Mouse (Mus musculus) heart, embryonic 11.5 days (tissue): ENCODE data around the gene Fgf13. TPM values are rescaled to one million over a fixed set of nuclear protein-coding genes. Genes with fewer than 3 reads are reported as not detected.

ENCODE experiments used
- ATAC-seq: fragments of 200-750 bp; cut with Nextera tagmentation; replicated peaks from 2 replicates; pipeline ENCODE4 v1.8.0; 2017; ENCODE audit warnings: moderate library complexity; ENCODE audit not compliant: insufficient number of reproducible peaks, low FRiP score, low TSS enrichment
- H3K27ac ChIP-seq: fragments of 300-500 bp; sonication (generic); 2 replicates; pipeline ENCODE4 v1.5.1; 2014; ENCODE audit warnings: mild to moderate bottlenecking, low read depth, low read length
- H3K27me3 ChIP-seq: fragments of 300-500 bp; sonication (generic); 2 replicates; pipeline ENCODE4 v1.6.1; 2014; ENCODE audit warnings: mild to moderate bottlenecking, low read length, mixed read lengths; ENCODE audit not compliant: control insufficient read depth, insufficient read depth
- H3K36me3 ChIP-seq: fragments of 300-500 bp; sonication (generic); 2 replicates; pipeline ENCODE4 v1.6.1; 2014; ENCODE audit warnings: mild to moderate bottlenecking, low read length, moderate library complexity, mixed read lengths; ENCODE audit not compliant: control insufficient read depth, insufficient read depth
- H3K4me1 ChIP-seq: fragments of 300-500 bp; sonication (generic); 2 replicates; pipeline ENCODE4 v1.6.1; 2014; ENCODE audit warnings: low read length; ENCODE audit not compliant: control insufficient read depth, insufficient read depth
- H3K4me2 ChIP-seq: fragments of 300-500 bp; sonication (generic); 2 replicates; pipeline ENCODE4 v1.6.1; 2014; ENCODE audit warnings: mild to moderate bottlenecking, moderate library complexity
- H3K4me3 ChIP-seq: fragments of 300-500 bp; sonication (generic); 2 replicates; pipeline ENCODE4 v1.5.1; 2014; ENCODE audit warnings: low read depth, low read length
- H3K9ac ChIP-seq: fragments of 300-500 bp; sonication (generic); 2 replicates; pipeline ENCODE4 v1.6.1; 2014; ENCODE audit warnings: mild to moderate bottlenecking, low read depth, low read length, moderate library complexity
- H3K9me3 ChIP-seq: fragments of 300-500 bp; sonication (generic); replicated peaks from 2 replicates; pipeline ENCODE4 v1.6.1; 2016; ENCODE audit warnings: low read length; ENCODE audit not compliant: control insufficient read depth
- WGBS: fragments of 180-500 bp; shearing (Covaris S2); extraction: QIAGEN DNeasy Blood & Tissue Kit; methylation state at CpG from one replicate; pipeline ENCODE4 v1.1.7; 2014; ENCODE audit not compliant: insufficient replicate concordance; 5-methylcytosine and 5-hydroxymethylcytosine counted together
- polyA plus RNA-seq: library from polyadenylated mRNA; unstranded; fragments of >200 nt; fragmentation: Nextera tagmentation; extraction: Ambion mirVana; gene quantifications from 2 replicates; pipeline ENCODE4 v1.2.1, GENCODE M21; 2014

Fgf13 gene
- polyA plus RNA-seq = 36.8 and 48.7 TPM in 2 replicates

- Histone ChIP-seq H3K9me3 (no peaks in the 10 kb centered on the region), H3K4me1 (no peaks in the 10 kb centered on the region), H3K9ac (peak within 1 kb of the TSS; percentile 76), H3K4me3 (peak within 1 kb of the TSS; percentile 50), H3K27me3 (peaks cover 7% of the 10 kb centered on the region), H3K36me3 (no peaks in the 10 kb centered on the region), H3K4me2 (peak within 1 kb of the TSS; percentile 71), H3K27ac (peak within 1 kb of the TSS; percentile 66)
- ATAC-seq = no peak
- 14% methylated on average over 37 of the region's 47 CpGs for WGBS
Observed at GRCm38 (mm10) chrX:59567695-59568431, at the start of gene Fgf13. Gene Fgf13, minus strand, starts transcription at chrX:59568071.

- Histone ChIP-seq H3K4me2 (no peak overlapping the region), H3K27ac (no peak overlapping the region), H3K9ac (no peak overlapping the region), H3K4me3 (no peak overlapping the region), H3K36me3 (no peaks in the 10 kb centered on the region), H3K27me3 (no peaks in the 10 kb centered on the region), H3K4me1 (no peaks in the 10 kb centered on the region), H3K9me3 (no peaks in the 10 kb centered on the region)
- WGBS = 52% methylated on average over 1 of the region's 1 CpGs
- ATAC-seq = no peak
Observed at GRCm38 (mm10) chrX:59606535-59606934, 38.7 kb upstream of the Fgf13 start.

GRCm38 (mm10) chrX:59589050-59589449 is 21.2 kb upstream of the Fgf13 start:
- ATAC-seq = no peak
- H3K9ac ChIP-seq = no peak overlapping the region
- no peaks in the 10 kb centered on the region for H3K9me3 ChIP-seq
- no peaks in the 10 kb centered on the region for H3K4me1 ChIP-seq
- no peak overlapping the region for H3K27ac ChIP-seq
- H3K27me3 ChIP-seq = no peaks in the 10 kb centered on the region
- no peak overlapping the region for H3K4me3 ChIP-seq
- no peaks in the 10 kb centered on the region for H3K36me3 ChIP-seq
- 44% methylated on average over 5 of the region's 5 CpGs for WGBS
- no peak overlapping the region for H3K4me2 ChIP-seq

GRCm38 (mm10) chrX:59585508-59586186 is 17.8 kb upstream of the Fgf13 start:
- no peaks in the 10 kb centered on the region for H3K36me3 ChIP-seq
- H3K27me3 ChIP-seq = no peaks in the 10 kb centered on the region
- H3K9me3 ChIP-seq = no peaks in the 10 kb centered on the region
- WGBS = 55% methylated on average over 11 of the region's 11 CpGs
- no peak overlapping the region for H3K9ac ChIP-seq
- H3K4me3 ChIP-seq = no peak overlapping the region
- no peaks in the 10 kb centered on the region for H3K4me1 ChIP-seq
- H3K4me2 ChIP-seq = peak overlapping the region; percentile 27
- H3K27ac ChIP-seq = no peak overlapping the region
- ATAC-seq = no peak

- Histone ChIP-seq H3K27ac (no peak overlapping the region), H3K36me3 (no peaks in the 10 kb centered on the region), H3K9ac (no peak overlapping the region), H3K9me3 (no peaks in the 10 kb centered on the region), H3K4me1 (no peaks in the 10 kb centered on the region), H3K4me3 (no peak overlapping the region), H3K4me2 (no peak overlapping the region), H3K27me3 (no peaks in the 10 kb centered on the region)
- ATAC-seq = no peak
Observed at GRCm38 (mm10) chrX:59584034-59584433, 16.2 kb upstream of the Fgf13 start.

GRCm38 (mm10) chrX:59566826-59567694 is 811 bp downstream of the Fgf13 start:
- peak; percentile 46; the same call in 1 of the 2 replicates for ATAC-seq
- Histone ChIP-seq H3K4me2 (peak overlapping the region; percentile 71), H3K9me3 (no peaks in the 10 kb centered on the region), H3K27me3 (peaks cover 7% of the 10 kb centered on the region), H3K27ac (peak overlapping the region; percentile 66), H3K4me3 (peak overlapping the region; percentile 50), H3K9ac (peak overlapping the region; percentile 76), H3K4me1 (no peaks in the 10 kb centered on the region), H3K36me3 (no peaks in the 10 kb centered on the region)
- WGBS = 18% methylated on average over 57 of the region's 75 CpGs

GRCm38 (mm10) chrX:59566017-59566679 is 1.7 kb downstream of the Fgf13 start:
- no peaks in the 10 kb centered on the region for H3K9me3 ChIP-seq
- H3K27ac ChIP-seq = no peak overlapping the region
- H3K36me3 ChIP-seq = no peaks in the 10 kb centered on the region
- peaks cover 7% of the 10 kb centered on the region for H3K27me3 ChIP-seq
- 22% methylated on average over 18 of the region's 18 CpGs for WGBS
- no peak overlapping the region for H3K9ac ChIP-seq
- H3K4me3 ChIP-seq = peak overlapping the region; percentile 50
- no peaks in the 10 kb centered on the region for H3K4me1 ChIP-seq
- peak overlapping the region; percentile 71 for H3K4me2 ChIP-seq
- peak; percentile 31; the same call in 1 of the 2 replicates for ATAC-seq

GRCm38 (mm10) chrX:59547931-59548330 is 19.9 kb downstream of the Fgf13 start:
- 65% methylated on average over 2 of the region's 2 CpGs for WGBS
- ATAC-seq = no peak

More at GRCm38 (mm10) chrX:59547931-59548330, 19.9 kb downstream of the Fgf13 start:
- Histone ChIP-seq H3K36me3 (no peaks in the 10 kb centered on the region), H3K27me3 (no peaks in the 10 kb centered on the region), H3K9ac (no peak overlapping the region), H3K4me2 (no peak overlapping the region), H3K4me1 (no peaks in the 10 kb centered on the region), H3K27ac (no peak overlapping the region), H3K9me3 (no peaks in the 10 kb centered on the region), H3K4me3 (no peak overlapping the region)
